Mouse (Mus musculus): ENCODE results near the gene Cenpa. TPM values are rescaled to one million over a fixed set of nuclear protein-coding genes. Genes with fewer than 3 reads are reported as not detected.

Cenpa gene
- polyA plus RNA-seq, 1 experiment from 2014 or later, result 22.6 TPM

- H3K4me1 ChIP-seq (ENCODE audit: control insufficient read depth, insufficient read depth, low read length), result peaks cover 11% of the 10 kb centered on the region
- 2% methylated on average over 65 of the region's 69 CpGs for WGBS
- no peaks in the 10 kb centered on the region for H3K36me3 ChIP-seq (ENCODE audit: control insufficient read depth, insufficient read depth, low read length)
- H3K27me3 ChIP-seq (ENCODE audit: control insufficient read depth, insufficient read depth, low read depth, low read length), result peaks cover 18% of the 10 kb centered on the region
- H3K9me3 ChIP-seq (replicated peaks; ENCODE audit: control insufficient read depth, low read length, poor library complexity, severe bottlenecking), result no peaks in the 10 kb centered on the region
- peak overlapping the region; percentile 65 for H3K4me2 ChIP-seq (ENCODE audit: low read length)
- H3K9ac ChIP-seq (ENCODE audit: low read depth, low read length), result peak overlapping the region; percentile 50
- H3K27ac ChIP-seq (ENCODE audit: low read length), result no peak overlapping the region
- H3K4me3 ChIP-seq (ENCODE audit: low read depth, low read length), result peak overlapping the region; percentile 37
- ATAC-seq, result peak; percentile 55
Observed at GRCm38 (mm10) chr5:30622177-30622840, 44.3 kb upstream of the Cenpa start.

- 0% methylated on average over 10 of the region's 10 CpGs for WGBS
- no peak; the same call in 1 of the 2 replicates for ATAC-seq
- H3K36me3 ChIP-seq (ENCODE audit: control insufficient read depth, insufficient read depth, low read length), result no peaks in the 10 kb centered on the region
- H3K4me3 ChIP-seq (ENCODE audit: low read depth, low read length), result peak overlapping the region; percentile 37
- H3K27me3 ChIP-seq (ENCODE audit: control insufficient read depth, insufficient read depth, low read depth, low read length), result peaks cover 18% of the 10 kb centered on the region
- H3K9ac ChIP-seq (ENCODE audit: low read depth, low read length), result peak overlapping the region; percentile 50
- peaks cover 11% of the 10 kb centered on the region for H3K4me1 ChIP-seq (ENCODE audit: control insufficient read depth, insufficient read depth, low read length)
- peak overlapping the region; percentile 65 for H3K4me2 ChIP-seq (ENCODE audit: low read length)
- H3K9me3 ChIP-seq (replicated peaks; ENCODE audit: control insufficient read depth, low read length, poor library complexity, severe bottlenecking), result no peaks in the 10 kb centered on the region
- H3K27ac ChIP-seq (ENCODE audit: low read length), result no peak overlapping the region
Observed at GRCm38 (mm10) chr5:30622841-30623185, 43.8 kb upstream of the Cenpa start.

GRCm38 (mm10) chr5:30623380-30623779 lies 43.2 kb upstream of the Cenpa start:
- H3K4me3 ChIP-seq (ENCODE audit: low read depth, low read length), result no peak overlapping the region
- H3K36me3 ChIP-seq (ENCODE audit: control insufficient read depth, insufficient read depth, low read length), result no peaks in the 10 kb centered on the region
- WGBS, result 47% methylated on average over 2 of the region's 2 CpGs
- H3K4me1 ChIP-seq (ENCODE audit: control insufficient read depth, insufficient read depth, low read length), result peaks cover 11% of the 10 kb centered on the region
- H3K4me2 ChIP-seq (ENCODE audit: low read length), result no peak overlapping the region
- H3K9ac ChIP-seq (ENCODE audit: low read depth, low read length), result no peak overlapping the region
- peaks cover 18% of the 10 kb centered on the region for H3K27me3 ChIP-seq (ENCODE audit: control insufficient read depth, insufficient read depth, low read depth, low read length)
- no peak overlapping the region for H3K27ac ChIP-seq (ENCODE audit: low read length)
- H3K9me3 ChIP-seq (replicated peaks; ENCODE audit: control insufficient read depth, low read length, poor library complexity, severe bottlenecking), result no peaks in the 10 kb centered on the region
- no peak for ATAC-seq

GRCm38 (mm10) chr5:30624311-30624710 lies 42.3 kb upstream of the Cenpa start:
- H3K36me3 ChIP-seq (ENCODE audit: control insufficient read depth, insufficient read depth, low read length), result no peaks in the 10 kb centered on the region
- WGBS, result 44% methylated on average over 1 of the region's 1 CpGs

GRCm38 (mm10) chr5:30624908-30625307 lies 41.7 kb upstream of the Cenpa start:
- H3K36me3 ChIP-seq (ENCODE audit: control insufficient read depth, insufficient read depth, low read length), result no peaks in the 10 kb centered on the region
- ATAC-seq, result no peak
- no peaks in the 10 kb centered on the region for H3K9me3 ChIP-seq (replicated peaks; ENCODE audit: control insufficient read depth, low read length, poor library complexity, severe bottlenecking)
- H3K4me1 ChIP-seq (ENCODE audit: control insufficient read depth, insufficient read depth, low read length), result peaks cover 11% of the 10 kb centered on the region
- H3K27ac ChIP-seq (ENCODE audit: low read length), result no peak overlapping the region
- no peak overlapping the region for H3K9ac ChIP-seq (ENCODE audit: low read depth, low read length)
- WGBS, result 71% methylated on average over 4 of the region's 4 CpGs
- no peak overlapping the region for H3K4me2 ChIP-seq (ENCODE audit: low read length)
- no peak overlapping the region for H3K4me3 ChIP-seq (ENCODE audit: low read depth, low read length)
- H3K27me3 ChIP-seq (ENCODE audit: control insufficient read depth, insufficient read depth, low read depth, low read length), result peaks cover 18% of the 10 kb centered on the region

More at GRCm38 (mm10) chr5:30624311-30624710, 42.3 kb upstream of the Cenpa start:
- Histone ChIP-seq H3K9me3 (replicated peaks; ENCODE audit: control insufficient read depth, low read length, poor library complexity, severe bottlenecking) (no peaks in the 10 kb centered on the region), H3K4me3 (ENCODE audit: low read depth, low read length) (no peak overlapping the region), H3K27me3 (ENCODE audit: control insufficient read depth, insufficient read depth, low read depth, low read length) (peaks cover 18% of the 10 kb centered on the region), H3K4me1 (ENCODE audit: control insufficient read depth, insufficient read depth, low read length) (peaks cover 11% of the 10 kb centered on the region), H3K9ac (ENCODE audit: low read depth, low read length) (no peak overlapping the region), H3K4me2 (ENCODE audit: low read length) (no peak overlapping the region), H3K27ac (ENCODE audit: low read length) (no peak overlapping the region)
- ATAC-seq, result no peak

- Histone ChIP-seq H3K4me1 (ENCODE audit: control insufficient read depth, insufficient read depth, low read length) (peaks cover 11% of the 10 kb centered on the region), H3K4me3 (ENCODE audit: low read depth, low read length) (no peak overlapping the region), H3K9ac (ENCODE audit: low read depth, low read length) (no peak overlapping the region), H3K36me3 (ENCODE audit: control insufficient read depth, insufficient read depth, low read length) (no peaks in the 10 kb centered on the region), H3K4me2 (ENCODE audit: low read length) (no peak overlapping the region), H3K27me3 (ENCODE audit: control insufficient read depth, insufficient read depth, low read depth, low read length) (peaks cover 18% of the 10 kb centered on the region), H3K27ac (ENCODE audit: low read length) (no peak overlapping the region), H3K9me3 (replicated peaks; ENCODE audit: control insufficient read depth, low read length, poor library complexity, severe bottlenecking) (no peaks in the 10 kb centered on the region)
- no peak for ATAC-seq
- 69% methylated on average over 3 of the region's 3 CpGs for WGBS
Observed at GRCm38 (mm10) chr5:30625379-30625778, 41.2 kb upstream of the Cenpa start.

- Histone ChIP-seq H3K9ac (ENCODE audit: low read depth, low read length) (no peak overlapping the region), H3K4me1 (ENCODE audit: control insufficient read depth, insufficient read depth, low read length) (peaks cover 11% of the 10 kb centered on the region), H3K27me3 (ENCODE audit: control insufficient read depth, insufficient read depth, low read depth, low read length) (peaks cover 11% of the 10 kb centered on the region), H3K36me3 (ENCODE audit: control insufficient read depth, insufficient read depth, low read length) (no peaks in the 10 kb centered on the region), H3K9me3 (replicated peaks; ENCODE audit: control insufficient read depth, low read length, poor library complexity, severe bottlenecking) (no peaks in the 10 kb centered on the region), H3K4me3 (ENCODE audit: low read depth, low read length) (no peak overlapping the region), H3K4me2 (ENCODE audit: low read length) (no peak overlapping the region), H3K27ac (ENCODE audit: low read length) (no peak overlapping the region)
- no peak for ATAC-seq
- WGBS, result 79% methylated on average over 8 of the region's 8 CpGs
Observed at GRCm38 (mm10) chr5:30626331-30627105, 40.1 kb upstream of the Cenpa start.

GRCm38 (mm10) chr5:30628511-30628910 lies 38.1 kb upstream of the Cenpa start:
- no peak for ATAC-seq
- Histone ChIP-seq H3K4me2 (ENCODE audit: low read length) (no peak overlapping the region), H3K4me1 (ENCODE audit: control insufficient read depth, insufficient read depth, low read length) (no peaks in the 10 kb centered on the region), H3K27me3 (ENCODE audit: control insufficient read depth, insufficient read depth, low read depth, low read length) (no peaks in the 10 kb centered on the region), H3K36me3 (ENCODE audit: control insufficient read depth, insufficient read depth, low read length) (no peaks in the 10 kb centered on the region), H3K9ac (ENCODE audit: low read depth, low read length) (no peak overlapping the region), H3K9me3 (replicated peaks; ENCODE audit: control insufficient read depth, low read length, poor library complexity, severe bottlenecking) (no peaks in the 10 kb centered on the region), H3K4me3 (ENCODE audit: low read depth, low read length) (no peak overlapping the region), H3K27ac (ENCODE audit: low read length) (no peak overlapping the region)
- WGBS, result 82% methylated on average over 3 of the region's 3 CpGs

- no peak for ATAC-seq
- 78% methylated on average over 6 of the region's 6 CpGs for WGBS
- Histone ChIP-seq H3K4me3 (ENCODE audit: low read depth, low read length) (no peak overlapping the region), H3K27ac (ENCODE audit: low read length) (no peak overlapping the region), H3K27me3 (ENCODE audit: control insufficient read depth, insufficient read depth, low read depth, low read length) (no peaks in the 10 kb centered on the region), H3K9me3 (replicated peaks; ENCODE audit: control insufficient read depth, low read length, poor library complexity, severe bottlenecking) (no peaks in the 10 kb centered on the region), H3K9ac (ENCODE audit: low read depth, low read length) (no peak overlapping the region), H3K4me2 (ENCODE audit: low read length) (no peak overlapping the region), H3K4me1 (ENCODE audit: control insufficient read depth, insufficient read depth, low read length) (no peaks in the 10 kb centered on the region), H3K36me3 (ENCODE audit: control insufficient read depth, insufficient read depth, low read length) (no peaks in the 10 kb centered on the region)
Observed at GRCm38 (mm10) chr5:30630401-30630800, 36.2 kb upstream of the Cenpa start.
